Mouse (Mus musculus) duodenum, adult 2 months (tissue): ENCODE measurements around the gene Zfp286. TPM values are rescaled to one million over a fixed set of nuclear protein-coding genes. Genes with fewer than 3 reads are reported as not detected.

ENCODE experiments used
- polyA plus RNA-seq: library from polyadenylated mRNA; depleted of rRNA; stranded (reverse); fragments of >200 nt; gene quantifications from 2 replicates; pipeline ENCODE4 v1.2.3, GENCODE M21; 2012; ENCODE audit warnings: low replicate concordance; rRNA removed

The Zfp286 gene
- polyA plus RNA-seq, result 0.09 and 0.16 TPM in 2 replicates

GRCm38 (mm10) chr11:62788935-62789616 lies at the start of gene Zfp286:
Gene Zfp286 (minus strand): TSS chr11:62789462.

DNA sequence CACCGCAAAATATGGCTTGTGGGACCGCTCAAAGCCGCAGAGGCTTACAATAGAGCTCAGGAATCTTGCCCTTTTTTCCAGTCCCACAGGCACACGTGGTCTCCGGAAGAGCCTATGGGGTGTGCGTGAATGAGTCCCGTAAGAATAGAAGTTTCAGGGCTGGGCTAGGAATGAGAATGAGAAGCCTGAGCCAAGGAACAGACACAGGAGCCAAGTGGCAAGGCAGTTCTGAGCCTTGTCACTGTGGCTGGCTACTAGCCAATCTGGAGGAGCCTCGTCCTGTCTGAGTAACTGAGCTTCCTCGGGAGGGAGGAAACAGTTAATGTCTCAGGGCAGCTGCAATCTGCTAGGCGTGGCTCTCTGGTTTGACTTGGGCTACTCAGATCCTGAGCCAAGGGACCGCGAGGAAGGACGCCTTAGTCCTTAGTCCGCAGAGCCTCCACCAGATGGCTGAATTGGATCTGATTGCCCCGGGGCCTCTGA lies 30.8 kb upstream of the Zfp286 start, which contains the start of gene Trim16:
Trim16 (plus strand) TSS at position 173 of the 483 bp plus-strand sequence.

GRCm38 (mm10) chr11:62752780-62753179 lies 36.5 kb downstream of the Zfp286 start, which contains the start of gene Gm10428:
Gene Gm10428 (plus strand): TSS chr11:62753100.

DNA sequence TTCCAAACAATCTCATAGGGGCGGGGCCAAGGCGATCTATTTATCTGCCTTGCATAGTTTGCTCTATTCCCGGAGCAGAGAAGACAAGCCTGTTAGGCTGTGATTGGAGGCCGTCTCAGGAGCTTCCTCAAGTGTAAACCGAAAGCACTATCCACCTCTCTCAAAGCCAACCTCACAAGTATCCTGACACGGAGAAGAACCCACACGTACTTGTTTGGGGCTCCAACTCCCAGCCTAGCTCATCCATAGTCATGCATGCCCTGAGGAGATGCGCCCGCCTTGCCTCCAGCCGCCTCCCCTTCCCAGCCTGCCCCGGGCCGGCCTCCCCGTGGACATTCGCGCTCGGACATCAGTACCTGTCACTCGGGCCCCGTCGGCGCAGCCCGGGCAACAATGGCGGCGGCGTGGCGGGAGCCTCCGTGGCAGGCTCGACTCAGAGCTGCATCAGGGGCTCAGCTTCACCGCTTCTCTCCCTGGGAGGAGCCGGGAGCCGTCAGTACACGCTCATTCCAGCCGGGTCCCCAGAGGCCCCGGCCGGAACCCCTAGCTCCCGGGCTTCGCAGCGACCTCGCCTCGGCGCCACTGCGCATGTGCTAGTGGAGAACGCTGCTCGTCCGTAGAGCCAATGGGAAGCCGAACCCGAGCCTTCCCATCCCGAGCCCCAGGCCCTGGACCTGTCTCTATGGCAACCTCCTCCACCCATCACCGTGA lies 57.8 kb downstream of the Zfp286 start, which contains the start of gene Zfp287:
Zfp287 (minus strand) TSS at position 595 of the 711 bp plus-strand sequence.

Other genes with a start within 250 kb of the Zfp286 start
- 1,079 and 1,610 TPM in 2 replicates for gene Ubb, start 238.3 kb downstream of the Zfp286 start, polyA plus RNA-seq
- 3.0 and 4.6 TPM in 2 replicates for gene Trpv2, start 215.0 kb downstream of the Zfp286 start, polyA plus RNA-seq
- gene Lrrc75a, start 140.9 kb downstream of the Zfp286 start, polyA plus RNA-seq, result 56.4 and 120 TPM in 2 replicates
- gene Mmgt2, start 140.8 kb downstream of the Zfp286 start, polyA plus RNA-seq, result 27.8 and 32.5 TPM in 2 replicates
- 0.39 and 0.88 TPM in 2 replicates for gene Zfp287, start 57.6 kb downstream of the Zfp286 start, polyA plus RNA-seq
- gene Gm10428, start 36.4 kb downstream of the Zfp286 start, polyA plus RNA-seq, result not detected in 2 replicates
- gene Trim16, start 30.8 kb upstream of the Zfp286 start, polyA plus RNA-seq, result 5.0 and 5.5 TPM in 2 replicates
- 0.07 and 0.11 TPM in 2 replicates for gene Fbxw10, start 57.6 kb upstream of the Zfp286 start, polyA plus RNA-seq
- 3.1 and 3.8 TPM in 2 replicates for gene Tvp23b, start 90.0 kb upstream of the Zfp286 start, polyA plus RNA-seq
- not detected in 2 replicates for gene Cdrt4, start 161.7 kb upstream of the Zfp286 start, polyA plus RNA-seq